Mouse (Mus musculus) kidney, adult 2 months (tissue): ENCODE results near the gene Il6ra. TPM values are rescaled to one million over a fixed set of nuclear protein-coding genes. Genes with fewer than 3 reads are reported as not detected.

Experiments
- DNase-seq: peaks from one replicate; pipeline ENCODE4 v3.0.0; 2021
- H3K27ac ChIP-seq: fragments of 200-500 bp; 2 replicates; pipeline ENCODE4 v1.5.1; 2012; ENCODE audit warnings: low read depth, low read length, control low read depth, inconsistent platforms; ENCODE audit not compliant: insufficient read depth
- H3K27me3 ChIP-seq: fragments of 200-500 bp; replicated peaks from 2 replicates; pipeline ENCODE4 v1.6.1; 2012; ENCODE audit warnings: mild to moderate bottlenecking, moderate library complexity, low read length, inconsistent platforms; ENCODE audit not compliant: control insufficient read depth, insufficient read depth
- H3K36me3 ChIP-seq: fragments of 200-500 bp; 2 replicates; pipeline ENCODE4 v1.6.1; 2012; ENCODE audit warnings: mild to moderate bottlenecking, moderate library complexity, low read length, inconsistent platforms; ENCODE audit not compliant: control insufficient read depth, insufficient read depth
- H3K4me1 ChIP-seq: fragments of 200-500 bp; 2 replicates; pipeline ENCODE4 v1.6.1; 2011; ENCODE audit warnings: low read length; ENCODE audit not compliant: control insufficient read depth, insufficient read depth
- H3K4me3 ChIP-seq: fragments of 200-500 bp; 2 replicates; pipeline ENCODE4 v1.5.1; 2011; ENCODE audit warnings: mild to moderate bottlenecking, low read depth, low read length, control low read depth; ENCODE audit not compliant: insufficient read depth
- CTCF ChIP-seq: fragments of 200-500 bp; conservative IDR thresholded peaks from 2 replicates; pipeline ENCODE4 v1.5.1; 2011; ENCODE audit warnings: low read depth, mild to moderate bottlenecking, control low read depth, low read length, moderate library complexity, mixed read lengths; ENCODE audit not compliant: insufficient read depth, insufficient read length
- POLR2A ChIP-seq: fragments of 200-500 bp; IDR thresholded peaks from one replicate; pipeline ENCODE4 v1.6.1; 2011; ENCODE audit warnings: low read depth, low read length, control low read depth
- WGBS: fragments of 180-500 bp; shearing (Covaris S2); methylation state at CpG from one replicate; pipeline ENCODE4 v1.1.7; 2018; 5-methylcytosine and 5-hydroxymethylcytosine counted together
- polyA plus RNA-seq: library from polyadenylated mRNA; depleted of rRNA; stranded (reverse); fragments of >200 nt; gene quantifications from 2 replicates; pipeline ENCODE4 v1.2.3, GENCODE M21; 2012

Gene Il6ra
- polyA plus RNA-seq, 1 experiment = 4.1 TPM

DNA sequence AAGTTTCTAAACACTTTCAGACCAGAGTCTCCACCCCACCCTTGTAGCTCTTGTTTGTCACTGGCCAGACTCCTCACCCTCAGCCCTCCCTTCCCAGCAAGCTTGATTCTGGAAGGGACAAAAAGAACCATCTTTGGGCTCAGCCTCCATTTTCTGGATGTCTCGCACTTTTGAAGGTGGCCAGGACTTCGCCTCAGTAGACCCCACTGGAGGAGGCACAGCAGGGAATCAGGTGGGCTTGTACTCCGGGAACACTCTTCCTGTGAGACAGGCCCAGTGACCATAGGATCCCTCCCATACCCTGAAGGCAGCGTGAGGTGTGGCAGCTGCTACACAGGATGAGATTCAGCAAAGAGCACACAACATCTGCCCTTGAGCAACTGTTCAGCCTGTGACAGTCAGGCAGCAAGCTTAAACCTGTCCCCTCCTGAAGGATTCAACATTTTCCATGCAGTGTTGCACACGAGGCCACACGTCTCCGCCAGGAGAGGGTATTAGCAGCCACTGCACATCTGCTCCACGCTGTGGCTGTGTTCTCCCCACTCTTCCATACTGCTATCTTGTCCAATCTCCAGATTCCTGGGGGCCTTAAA is 15.7 kb downstream of the Il6ra start:
- WGBS = 87% methylated on average over 8 of the region's 8 CpGs
- no peak for DNase-seq
- H3K27ac ChIP-seq = no peak overlapping the region
- H3K4me3 ChIP-seq = no peak overlapping the region
- no peaks in the 10 kb centered on the region for H3K4me1 ChIP-seq
- TF ChIP-seq POLR2A (no peak), CTCF (no peak)
- no peaks in the 10 kb centered on the region for H3K27me3 ChIP-seq
- no peaks in the 10 kb centered on the region for H3K36me3 ChIP-seq

DNA sequence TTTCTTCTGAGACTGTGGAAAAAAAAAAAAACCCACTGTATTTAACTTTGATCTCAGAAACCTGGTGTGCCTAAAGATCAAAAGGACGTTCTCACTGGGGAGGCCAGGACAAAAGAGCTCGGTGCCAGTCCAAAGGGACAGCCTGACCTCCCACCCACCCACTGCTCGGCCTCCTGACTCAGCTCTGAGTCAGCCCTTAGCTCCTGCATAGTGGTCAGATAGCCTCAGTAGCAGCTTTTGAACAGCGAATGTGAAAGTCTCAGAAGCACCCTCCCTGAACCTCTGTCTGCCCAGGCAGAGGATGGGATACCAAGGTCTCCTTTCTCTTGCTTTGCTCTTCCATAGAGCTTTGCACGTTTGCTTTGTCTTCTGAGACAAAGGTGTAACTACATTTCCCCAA is 16.4 kb downstream of the Il6ra start:
- Histone ChIP-seq H3K4me3 (no peak overlapping the region), H3K36me3 (no peaks in the 10 kb centered on the region), H3K27me3 (no peaks in the 10 kb centered on the region), H3K4me1 (no peaks in the 10 kb centered on the region), H3K27ac (no peak overlapping the region)
- no peak for DNase-seq
- WGBS = 32% methylated on average over 5 of the region's 5 CpGs
- no peak for TF ChIP-seq POLR2A

DNA sequence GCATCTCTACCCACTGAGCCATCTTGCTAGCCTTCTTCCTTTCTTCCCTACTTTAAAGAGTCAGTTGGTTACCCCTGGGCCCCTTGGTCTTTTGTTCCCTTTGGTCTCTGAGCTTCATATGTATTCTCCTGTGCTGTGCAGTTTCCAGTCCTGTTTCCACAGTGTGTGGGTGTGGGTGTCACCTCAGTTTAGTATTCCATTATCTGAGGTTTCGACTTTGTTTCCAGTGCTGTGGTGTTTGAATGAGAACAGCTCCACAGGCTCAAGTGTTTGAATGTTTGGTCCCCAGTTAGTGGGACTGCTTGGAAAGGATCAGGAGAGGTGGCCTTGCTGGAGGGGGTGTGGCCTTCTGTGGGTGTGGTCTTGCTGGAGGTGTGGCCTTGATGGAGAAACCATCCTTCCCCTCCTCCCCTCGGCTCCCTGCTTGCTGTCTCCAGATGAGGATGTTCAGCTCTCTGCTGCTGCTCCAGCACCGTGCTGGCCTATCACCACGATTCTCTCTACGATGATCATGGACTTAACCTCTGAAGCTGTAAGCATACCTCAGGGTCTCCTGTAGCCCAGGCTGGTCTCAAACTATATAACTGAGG is 20.4 kb downstream of the Il6ra start:
- Histone ChIP-seq H3K4me3 (no peak overlapping the region), H3K36me3 (no peaks in the 10 kb centered on the region), H3K27me3 (no peaks in the 10 kb centered on the region), H3K4me1 (no peaks in the 10 kb centered on the region), H3K27ac (no peak overlapping the region)
- 87% methylated on average over 5 of the region's 5 CpGs for WGBS
- no peak for DNase-seq
- no peak for TF ChIP-seq CTCF
- TF ChIP-seq POLR2A = no peak

DNA sequence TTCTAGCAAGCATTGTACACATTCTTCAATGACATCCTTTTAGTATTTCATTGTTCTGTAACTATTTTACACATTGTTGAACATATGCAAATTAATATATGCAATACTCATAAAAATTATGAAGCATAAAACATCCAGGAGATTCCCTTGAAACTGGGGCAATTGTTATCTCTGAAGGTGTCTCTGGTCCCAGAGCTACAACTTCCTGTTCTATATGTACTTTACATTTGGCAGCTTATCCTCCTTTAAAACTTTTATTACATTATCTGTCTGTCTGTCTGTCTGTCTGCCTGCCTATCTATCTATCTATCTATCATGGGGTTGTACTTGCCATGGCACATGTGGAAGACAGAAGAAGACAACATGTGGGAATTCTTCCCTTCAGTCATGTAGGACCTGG is 21.3 kb downstream of the Il6ra start:
- TF ChIP-seq POLR2A = no peak
- no peak for TF ChIP-seq CTCF
- Histone ChIP-seq H3K27me3 (no peaks in the 10 kb centered on the region), H3K36me3 (no peaks in the 10 kb centered on the region), H3K4me3 (no peak overlapping the region), H3K27ac (no peak overlapping the region), H3K4me1 (no peaks in the 10 kb centered on the region)
- DNase-seq = no peak

DNA sequence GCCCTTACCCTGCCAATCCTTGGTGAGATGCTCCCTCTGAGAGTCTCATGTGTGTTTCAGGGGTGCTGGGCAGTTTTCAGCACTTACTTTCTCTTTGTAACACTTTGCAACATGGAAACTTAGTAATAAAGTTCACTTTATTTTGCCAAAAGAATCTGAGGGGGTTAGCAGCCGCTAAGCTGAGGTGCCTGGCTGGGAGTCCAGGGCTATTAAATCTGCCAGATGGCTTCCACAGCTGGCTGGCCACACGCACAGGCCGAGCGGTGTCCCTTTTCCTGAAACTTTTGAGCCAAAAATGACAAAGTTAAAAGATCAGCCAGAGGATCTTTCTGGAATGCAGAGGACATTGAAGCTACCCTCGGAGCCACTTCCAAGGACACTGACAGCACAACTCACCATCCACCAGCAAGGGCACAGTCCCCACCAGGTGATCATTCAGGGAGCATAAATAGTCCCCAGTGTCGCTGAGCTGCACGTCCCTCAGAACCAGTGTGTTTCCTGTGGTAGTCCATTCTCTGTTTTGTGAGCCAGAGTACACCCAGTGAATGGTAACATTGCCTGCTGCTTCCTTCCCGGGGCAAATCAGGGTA is 23.1 kb downstream of the Il6ra start:
- no peak for TF ChIP-seq POLR2A
- no peak for TF ChIP-seq CTCF
- WGBS = 26% methylated on average over 8 of the region's 8 CpGs
- H3K4me1 ChIP-seq = no peaks in the 10 kb centered on the region
- H3K27ac ChIP-seq = no peak overlapping the region
- DNase-seq = no peak
- no peaks in the 10 kb centered on the region for H3K27me3 ChIP-seq
- H3K36me3 ChIP-seq = no peaks in the 10 kb centered on the region
- no peak overlapping the region for H3K4me3 ChIP-seq

DNA sequence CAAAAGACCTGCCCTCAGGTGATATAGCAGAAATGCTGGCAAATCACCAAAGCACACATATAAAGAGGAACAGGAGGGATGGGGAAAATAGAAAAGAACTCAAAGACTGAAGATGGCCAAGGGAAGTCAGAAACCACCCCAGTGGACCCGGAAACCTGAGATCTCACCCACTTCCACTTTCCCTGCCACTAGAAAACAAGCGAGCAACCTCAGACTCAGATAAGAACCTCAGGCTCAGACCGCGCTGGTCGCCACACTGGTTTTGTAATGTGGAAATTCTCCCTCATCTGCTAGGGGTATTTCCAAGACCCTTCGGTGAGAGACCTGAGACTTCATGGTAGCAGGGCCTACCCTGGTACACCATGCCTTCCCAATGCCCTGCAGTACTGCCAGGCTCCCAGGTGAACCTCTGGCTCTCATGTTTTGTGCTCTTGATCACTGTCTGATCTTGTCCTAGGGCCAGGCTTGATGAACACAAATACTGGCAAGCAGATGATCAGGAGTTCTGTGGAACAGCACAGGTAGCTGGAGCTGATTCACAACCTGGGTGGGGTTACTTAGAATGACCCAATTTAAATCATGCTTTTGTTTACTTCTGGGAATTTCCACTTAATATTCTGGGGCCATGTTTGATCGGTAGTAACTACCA is 25.3 kb downstream of the Il6ra start:
- no peak overlapping the region for H3K27ac ChIP-seq
- WGBS = 95% methylated on average over 7 of the region's 7 CpGs
- TF ChIP-seq CTCF (no peak), POLR2A (no peak)
- no peaks in the 10 kb centered on the region for H3K36me3 ChIP-seq
- no peak for DNase-seq
- no peaks in the 10 kb centered on the region for H3K27me3 ChIP-seq
- no peak overlapping the region for H3K4me3 ChIP-seq
- H3K4me1 ChIP-seq = no peaks in the 10 kb centered on the region

DNA sequence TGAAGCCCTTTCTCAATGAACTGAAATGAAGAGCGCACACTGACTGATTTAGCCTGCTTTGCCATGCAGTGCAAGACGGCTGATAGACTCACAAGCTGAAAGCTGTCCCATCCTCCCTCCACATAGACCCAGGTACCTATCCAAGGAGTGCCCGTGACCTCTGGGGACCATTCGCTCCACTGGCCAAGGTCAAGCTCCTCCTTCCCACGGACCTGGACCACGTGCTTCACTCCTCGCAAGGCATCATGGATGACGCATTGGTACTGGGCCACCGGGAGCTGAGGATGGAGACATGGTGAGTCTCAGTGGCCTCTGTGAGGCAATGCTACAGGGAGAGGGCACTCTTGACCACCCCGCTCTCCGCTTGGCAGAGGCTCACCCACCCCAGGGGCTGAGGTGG is 27.2 kb downstream of the Il6ra start:
- no peaks in the 10 kb centered on the region for H3K4me1 ChIP-seq
- H3K36me3 ChIP-seq = no peaks in the 10 kb centered on the region
- H3K27me3 ChIP-seq = no peaks in the 10 kb centered on the region
- 94% methylated on average over 11 of the region's 11 CpGs for WGBS
- TF ChIP-seq CTCF (no peak), POLR2A (no peak)
- H3K4me3 ChIP-seq = no peak overlapping the region
- DNase-seq = no peak
- H3K27ac ChIP-seq = no peak overlapping the region
